In genomic region chr16:8523480-8524144, GRCm38 (mm10) we compare ENCODE assay signal across 9 mouse cellular contexts. TPM values are rescaled to one million over a fixed set of nuclear protein-coding genes. Genes with fewer than 3 reads are reported as not detected.
DNase-seq lines count a peak whose midpoint lies in the region; ATAC-seq and TF ChIP-seq lines count a peak whose summit lies in the region.
"Had no signal": no experiment of that assay in that cellular context is flagged by ENCODE, and none has a peak within 500 bp of the region (broad histone marks: within the 10 kb centered on the region; RNA-seq: fewer than 3 reads in every experiment).

No protein-coding gene starts in this region.

- 37% methylated on average over 11 of the region's 11 CpGs for WGBS in embryonic facial prominence, embryonic 10.5 days
- 9% methylated on average over 11 of the region's 11 CpGs for WGBS in heart, embryonic 14.5 days
- WGBS in liver, postnatal 0 days (ENCODE audit: insufficient replicate concordance) = 44% methylated on average over 11 of the region's 11 CpGs

- no peak overlapping the region for H3K4me3 ChIP-seq in embryonic facial prominence, embryonic 10.5 days
- no peak overlapping the region for H3K4me3 ChIP-seq in heart, embryonic 14.5 days (ENCODE audit: control insufficient read depth in 1 of 2, insufficient read depth in 1 of 2, low read depth in 1 of 2, low read length in 2 of 2)
- H3K4me3 ChIP-seq in liver, postnatal 0 days (ENCODE audit: low read depth, low read length) = no peak overlapping the region

- no peaks in the 10 kb centered on the region for H3K36me3 ChIP-seq in embryonic facial prominence, embryonic 10.5 days (replicated peaks)
- H3K36me3 ChIP-seq in heart, embryonic 14.5 days (ENCODE audit: control insufficient read depth, insufficient read depth, low read length) = no peaks in the 10 kb centered on the region
- H3K36me3 ChIP-seq in liver, postnatal 0 days (replicated peaks; ENCODE audit: insufficient read depth, low read length) = 0 out of 2 replicates have a peak, but pooled peaks cover 2% of the 10 kb centered on the region

- no peaks in the 10 kb centered on the region for H3K9me3 ChIP-seq in embryonic facial prominence, embryonic 10.5 days
- no peaks in the 10 kb centered on the region for H3K9me3 ChIP-seq in heart, embryonic 14.5 days (ENCODE audit: control insufficient read depth, low read length)
- H3K9me3 ChIP-seq in liver, postnatal 0 days (ENCODE audit: low read length) = no peaks in the 10 kb centered on the region

- TF ChIP-seq EP300 in liver, postnatal 0 days (IDR thresholded peaks at IDR 0.05; ENCODE audit: low read depth) = no peak

- peak; percentile 33 for DNase-seq in adrenal gland, postnatal 14 days
- no peak for DNase-seq in adrenal gland, adult 18-20 months (ENCODE audit: low spot score in 2 of 2)
- DNase-seq in embryonic facial prominence, embryonic 10.5 days (ENCODE audit: low spot score) = peak; percentile 45
- peak; percentile 67 for DNase-seq in kidney, postnatal 10 days
- peak; percentile 38 for DNase-seq in liver, postnatal 0 days
- DNase-seq in right cerebral cortex, adult 18-20 months = peak; percentile 49

- peak; percentile 79 for ATAC-seq in heart, embryonic 14.5 days (ENCODE audit: insufficient number of reproducible peaks, insufficient read depth, low FRiP score, low read depth)
- peak; percentile 22; the same call in 1 of the 2 replicates for ATAC-seq in liver, postnatal 0 days
- ATAC-seq in CD4-positive, CD25-positive, alpha-beta regulatory T cell, adult 4 months = no peak

- H3K4me2 ChIP-seq in heart, embryonic 14.5 days (ENCODE audit: low read length) = peak overlapping the region; percentile 27
- no peak overlapping the region for H3K4me2 ChIP-seq in liver, postnatal 0 days (ENCODE audit: low read depth, low read length)

- peak overlapping the region; percentile 49 for H3K27ac ChIP-seq in embryonic facial prominence, embryonic 10.5 days (replicated peaks)
- H3K27ac ChIP-seq in heart, embryonic 14.5 days (replicated peaks in 1 of 2; ENCODE audit: control insufficient read depth in 1 of 2, insufficient read depth in 1 of 2, low read depth in 2 of 2, low read length in 2 of 2) = peak overlapping the region; percentile 80 to 91
- peak overlapping the region; percentile 25; the same call in 1 of the 2 replicates for H3K27ac ChIP-seq in liver, postnatal 0 days (ENCODE audit: low read depth)

- H3K9ac ChIP-seq in heart, embryonic 14.5 days (ENCODE audit: low read length) = peak overlapping the region; percentile 11; the same call in 1 of the 2 replicates
- no peak overlapping the region for H3K9ac ChIP-seq in liver, postnatal 0 days (replicated peaks)

- TF ChIP-seq CTCF in liver, postnatal 0 days (IDR thresholded peaks at IDR 0.05; ENCODE audit: low read depth) = no peak

- H3K27me3 ChIP-seq in embryonic facial prominence, embryonic 10.5 days (replicated peaks; ENCODE audit: low read depth, poor library complexity, severe bottlenecking) = 0 out of 2 replicates have a peak, but pooled peaks cover 11% of the 10 kb centered on the region
- H3K27me3 ChIP-seq in heart, embryonic 14.5 days (ENCODE audit: control insufficient read depth, insufficient read depth, low read length) = no peaks in the 10 kb centered on the region
- no peaks in the 10 kb centered on the region for H3K27me3 ChIP-seq in liver, postnatal 0 days (ENCODE audit: insufficient read depth, low read length)

- peaks cover 29% of the 10 kb centered on the region for H3K4me1 ChIP-seq in embryonic facial prominence, embryonic 10.5 days
- peaks cover 30 to 39% of the 10 kb centered on the region in 2 experiments for H3K4me1 ChIP-seq in heart, embryonic 14.5 days (ENCODE audit: control insufficient read depth in 2 of 2, insufficient read depth in 2 of 2, low read length in 2 of 2)
- peaks cover 19% of the 10 kb centered on the region for H3K4me1 ChIP-seq in liver, postnatal 0 days (ENCODE audit: insufficient read depth)

RNA-seq across cellular contexts. Expression of gene Abat, which starts 10.4 kb away (rescaled TPM):
- total RNA-seq in adrenal gland, postnatal 14 days (2021) = 27.5 and 49.6 TPM in 2 replicates
- total RNA-seq in adrenal gland, adult 18-20 months (2021) = 100 to 1,000 TPM in 1 of 2 experiments, 10 to 100 TPM in 1; 64.8 to 124 TPM
- polyA plus RNA-seq in embryonic facial prominence, embryonic 10.5 days (2016; fragmentation: Nextera tagmentation; extraction: Ambion mirVana) = 24.1 and 29.5 TPM in 2 replicates
- polyA plus RNA-seq in heart, embryonic 14.5 days (2014; fragmentation: Nextera tagmentation; extraction: Ambion mirVana) = 27.6 and 30.3 TPM in 2 replicates
- polyA plus RNA-seq in liver, postnatal 0 days (2015; fragmentation: Nextera tagmentation; extraction: Ambion mirVana) = 37.8 and 39.1 TPM in 2 replicates
- polyA plus RNA-seq in CD4-positive, CD25-positive, alpha-beta regulatory T cell, adult 4 months (2017; shearing (Covaris generic)) = 1 to 10 TPM in 1 of 2 experiments, under 1 TPM in 1; 0.74 to 1.8 TPM
- total RNA-seq: neutrophil, adult 5-6 weeks had no signal

RNA-seq across cellular contexts. Expression of gene Mettl22, which starts 53.0 kb away (rescaled TPM):
- 18.8 and 21.0 TPM in 2 replicates for total RNA-seq in adrenal gland, postnatal 14 days (2021)
- total RNA-seq in adrenal gland, adult 18-20 months (2021) = 10 to 100 TPM; 13.3 to 18.1 TPM
- polyA plus RNA-seq in embryonic facial prominence, embryonic 10.5 days (2016; fragmentation: Nextera tagmentation; extraction: Ambion mirVana) = 19.8 and 23.8 TPM in 2 replicates
- polyA plus RNA-seq in heart, embryonic 14.5 days (2014; fragmentation: Nextera tagmentation; extraction: Ambion mirVana) = 41.8 and 45.3 TPM in 2 replicates
- 6.6 and 6.7 TPM in 2 replicates for polyA plus RNA-seq in liver, postnatal 0 days (2015; fragmentation: Nextera tagmentation; extraction: Ambion mirVana)
- 10 to 100 TPM; 24.1 to 35.5 TPM for polyA plus RNA-seq in CD4-positive, CD25-positive, alpha-beta regulatory T cell, adult 4 months (2017; shearing (Covaris generic))

Comparison
In these comparisons a context has a peak if more than half of its experiments do, and no peak if none do; other contexts are left out.
1. DNase-seq: peak in adrenal gland, postnatal 14 days (single experiment), embryonic facial prominence, embryonic 10.5 days (single experiment), kidney, postnatal 10 days (single experiment), liver, postnatal 0 days (single experiment) and right cerebral cortex, adult 18-20 months (single experiment); none in adrenal gland, adult 18-20 months (0 of 2).
2. H3K27ac ChIP-seq: peak in every context shown above with its lines; median percentile 86 in heart, embryonic 14.5 days; 49 in embryonic facial prominence, embryonic 10.5 days; 25 in liver, postnatal 0 days.